Mouse (Mus musculus): Measurements from ENCODE around the gene Tmem121b. TPM values are rescaled to one million over a fixed set of nuclear protein-coding genes. Genes with fewer than 3 reads are reported as not detected.

Tmem121b gene
- polyA plus RNA-seq, 1 experiment from 2014 or later: 3.5 TPM

GRCm38 (mm10) chr6:120462251-120462650 is 31.4 kb downstream of the Tmem121b start:
- Histone ChIP-seq H3K9ac (replicated peaks) (no peak overlapping the region), H3K27me3 (peaks cover 33% of the 10 kb centered on the region; the same call in 1 of the 2 replicates), H3K9me3 (no peaks in the 10 kb centered on the region), H3K4me1 (peaks cover 18% of the 10 kb centered on the region), H3K4me3 (no peak overlapping the region), H3K4me2 (replicated peaks) (no peak overlapping the region), H3K27ac (replicated peaks) (no peak overlapping the region), H3K36me3 (no peaks in the 10 kb centered on the region)
- WGBS: 54% methylated on average over 6 of the region's 6 CpGs
- no peak for ATAC-seq (replicated peaks)

- H3K4me1 ChIP-seq: peaks cover 18% of the 10 kb centered on the region
- H3K27ac ChIP-seq (replicated peaks): no peak overlapping the region
- no peaks in the 10 kb centered on the region for H3K36me3 ChIP-seq
- peaks cover 33% of the 10 kb centered on the region; the same call in 1 of the 2 replicates for H3K27me3 ChIP-seq
- H3K9ac ChIP-seq (replicated peaks): no peak overlapping the region
- H3K9me3 ChIP-seq: no peaks in the 10 kb centered on the region
- WGBS: 71% methylated on average over 15 of the region's 15 CpGs
- ATAC-seq (replicated peaks): no peak
- no peak overlapping the region for H3K4me3 ChIP-seq
- H3K4me2 ChIP-seq (replicated peaks): no peak overlapping the region
Observed at GRCm38 (mm10) chr6:120461217-120461616, 32.4 kb downstream of the Tmem121b start.

GRCm38 (mm10) chr6:120457751-120458150 is 35.9 kb downstream of the Tmem121b start:
- Histone ChIP-seq H3K36me3 (no peaks in the 10 kb centered on the region), H3K27me3 (peaks cover 16% of the 10 kb centered on the region; the same call in 1 of the 2 replicates), H3K4me2 (replicated peaks) (no peak overlapping the region), H3K4me3 (no peak overlapping the region), H3K9me3 (no peaks in the 10 kb centered on the region), H3K27ac (replicated peaks) (no peak overlapping the region), H3K9ac (replicated peaks) (no peak overlapping the region), H3K4me1 (no peaks in the 10 kb centered on the region)
- 95% methylated on average over 5 of the region's 5 CpGs for WGBS
- ATAC-seq (replicated peaks): no peak

- H3K4me2 ChIP-seq (replicated peaks): no peak overlapping the region
- H3K9me3 ChIP-seq: no peaks in the 10 kb centered on the region
- H3K27ac ChIP-seq (replicated peaks): no peak overlapping the region
- peaks cover 11% of the 10 kb centered on the region; the same call in 1 of the 2 replicates for H3K27me3 ChIP-seq
- 75% methylated on average over 7 of the region's 7 CpGs for WGBS
- no peak overlapping the region for H3K9ac ChIP-seq (replicated peaks)
- H3K4me1 ChIP-seq: no peaks in the 10 kb centered on the region
- no peak overlapping the region for H3K4me3 ChIP-seq
- H3K36me3 ChIP-seq: no peaks in the 10 kb centered on the region
- no peak for ATAC-seq (replicated peaks)
Observed at GRCm38 (mm10) chr6:120457074-120457473, 36.5 kb downstream of the Tmem121b start.

GRCm38 (mm10) chr6:120454627-120455077 is 39.0 kb downstream of the Tmem121b start:
- no peak overlapping the region for H3K9ac ChIP-seq (replicated peaks)
- no peaks in the 10 kb centered on the region for H3K36me3 ChIP-seq
- no peaks in the 10 kb centered on the region for H3K9me3 ChIP-seq
- H3K4me3 ChIP-seq: no peak overlapping the region
- no peak for ATAC-seq (replicated peaks)
- H3K27ac ChIP-seq (replicated peaks): no peak overlapping the region
- no peaks in the 10 kb centered on the region for H3K27me3 ChIP-seq
- no peaks in the 10 kb centered on the region for H3K4me1 ChIP-seq
- WGBS: 72% methylated on average over 11 of the region's 11 CpGs
- no peak overlapping the region for H3K4me2 ChIP-seq (replicated peaks)

GRCm38 (mm10) chr6:120453556-120453955 is 40.1 kb downstream of the Tmem121b start:
- Histone ChIP-seq H3K27ac (replicated peaks) (no peak overlapping the region), H3K4me3 (no peak overlapping the region), H3K36me3 (no peaks in the 10 kb centered on the region), H3K4me1 (no peaks in the 10 kb centered on the region), H3K27me3 (no peaks in the 10 kb centered on the region), H3K4me2 (replicated peaks) (no peak overlapping the region), H3K9me3 (no peaks in the 10 kb centered on the region), H3K9ac (replicated peaks) (no peak overlapping the region)
- WGBS: 92% methylated on average over 3 of the region's 3 CpGs
- no peak for ATAC-seq (replicated peaks)

GRCm38 (mm10) chr6:120453103-120453445 is 40.5 kb downstream of the Tmem121b start:
- no peak for ATAC-seq (replicated peaks)
- H3K4me2 ChIP-seq (replicated peaks): no peak overlapping the region
- H3K9me3 ChIP-seq: no peaks in the 10 kb centered on the region
- H3K4me1 ChIP-seq: no peaks in the 10 kb centered on the region
- no peak overlapping the region for H3K4me3 ChIP-seq
- H3K27me3 ChIP-seq: no peaks in the 10 kb centered on the region
- 90% methylated on average over 5 of the region's 5 CpGs for whole genome bisulfite sequencing
- no peak overlapping the region for H3K9ac ChIP-seq (replicated peaks)
- H3K36me3 ChIP-seq: no peaks in the 10 kb centered on the region
- H3K27ac ChIP-seq (replicated peaks): no peak overlapping the region

GRCm38 (mm10) chr6:120452384-120453102 is 41.1 kb downstream of the Tmem121b start:
- no peak for ATAC-seq (replicated peaks)
- no peaks in the 10 kb centered on the region for H3K27me3 ChIP-seq
- H3K27ac ChIP-seq (replicated peaks): no peak overlapping the region
- H3K36me3 ChIP-seq: no peaks in the 10 kb centered on the region
- H3K4me3 ChIP-seq: no peak overlapping the region
- no peak overlapping the region for H3K9ac ChIP-seq (replicated peaks)
- whole genome bisulfite sequencing: 89% methylated on average over 11 of the region's 11 CpGs
- no peaks in the 10 kb centered on the region for H3K4me1 ChIP-seq
- H3K9me3 ChIP-seq: no peaks in the 10 kb centered on the region
- H3K4me2 ChIP-seq (replicated peaks): no peak overlapping the region

GRCm38 (mm10) chr6:120450208-120450607 is 43.4 kb downstream of the Tmem121b start:
- Histone ChIP-seq H3K4me3 (no peak overlapping the region), H3K9ac (replicated peaks) (no peak overlapping the region), H3K36me3 (no peaks in the 10 kb centered on the region), H3K9me3 (no peaks in the 10 kb centered on the region), H3K4me1 (no peaks in the 10 kb centered on the region), H3K27me3 (no peaks in the 10 kb centered on the region), H3K27ac (replicated peaks) (no peak overlapping the region), H3K4me2 (replicated peaks) (no peak overlapping the region)
- ATAC-seq (replicated peaks): no peak
- 95% methylated on average over 3 of the region's 3 CpGs for WGBS

GRCm38 (mm10) chr6:120443363-120444355 is 49.9 kb downstream of the Tmem121b start:
- H3K27me3 ChIP-seq: no peaks in the 10 kb centered on the region
- no peak overlapping the region for H3K9ac ChIP-seq (replicated peaks)
- ATAC-seq (replicated peaks): no peak
- no peak overlapping the region for H3K4me3 ChIP-seq
- no peak overlapping the region for H3K4me2 ChIP-seq (replicated peaks)
- H3K9me3 ChIP-seq: no peaks in the 10 kb centered on the region
- H3K4me1 ChIP-seq: no peaks in the 10 kb centered on the region
- H3K27ac ChIP-seq (replicated peaks): no peak overlapping the region
- 74% methylated on average over 14 of the region's 14 CpGs for WGBS
- H3K36me3 ChIP-seq: peaks cover 28% of the 10 kb centered on the region

GRCm38 (mm10) chr6:120442171-120442749 is 51.3 kb downstream of the Tmem121b start:
- Histone ChIP-seq H3K27ac (replicated peaks) (no peak overlapping the region), H3K4me2 (replicated peaks) (no peak overlapping the region), H3K36me3 (peaks cover 36% of the 10 kb centered on the region), H3K9ac (replicated peaks) (no peak overlapping the region), H3K9me3 (no peaks in the 10 kb centered on the region), H3K4me1 (no peaks in the 10 kb centered on the region), H3K4me3 (no peak overlapping the region), H3K27me3 (no peaks in the 10 kb centered on the region)
- 72% methylated on average over 4 of the region's 4 CpGs for WGBS
- ATAC-seq (replicated peaks): no peak

Measured in forebrain, embryonic 15.5 days (tissue).